Mouse (Mus musculus) lung, adult 2 months (tissue): ENCODE results near the gene Hsf2bp.

Source experiments
- CTCF ChIP-seq: fragments of 200-500 bp; IDR thresholded peaks from 2 replicates; pipeline ENCODE4 v1.5.1; 2011; ENCODE audit warnings: mild to moderate bottlenecking, low read length, control low read depth; ENCODE audit not compliant: insufficient read depth
- POLR2A ChIP-seq: fragments of 200-500 bp; IDR thresholded peaks from 2 replicates; pipeline ENCODE4 v1.6.1; 2011; ENCODE audit warnings: low read depth, mild to moderate bottlenecking, control low read depth, low read length, borderline replicate concordance; ENCODE audit errors: extremely low read depth

GRCm38 (mm10) chr17:31943881-31944539 lies 92.1 kb downstream of the Hsf2bp start:
- TF ChIP-seq CTCF (no peak), POLR2A (no peak)
